Mouse (Mus musculus) MEL (cell line): Measurements from ENCODE around the gene Myl6b.

Experiments
- CHD2 ChIP-seq: IDR thresholded peaks from 2 replicates; pipeline ENCODE4 v1.6.1; 2011; ENCODE audit warnings: low read length, improper control_type of control experiment
- HCFC1 ChIP-seq: IDR thresholded peaks from 2 replicates; pipeline ENCODE4 v1.6.1; 2012; ENCODE audit warnings: low read depth, mild to moderate bottlenecking, inconsistent platforms, low read length, improper control_type of control experiment, moderate library complexity
- MYC ChIP-seq: IDR thresholded peaks from 2 replicates; pipeline ENCODE4 v1.6.1; 2011; ENCODE audit warnings: low read depth, mild to moderate bottlenecking, low read length, improper control_type of control experiment, moderate library complexity
- POLR2A ChIP-seq, 2 experiments: IDR thresholded peaks; 2 replicates each; pipeline ENCODE4 v1.6.1; 2011 to 2012; ENCODE audit warnings: low read length in 2 of 2, mild to moderate bottlenecking in 2 of 2, control low read depth in 1 of 2, improper control_type of control experiment in 1 of 2, low read depth in 1 of 2, moderate library complexity in 1 of 2; ENCODE audit not compliant: control insufficient read depth in 1 of 2, insufficient read depth in 1 of 2, poor library complexity in 1 of 2
- POLR2AphosphoS5 ChIP-seq: IDR thresholded peaks from 2 replicates; pipeline ENCODE4 v1.6.1; 2012; ENCODE audit warnings: low read depth, borderline replicate concordance, mild to moderate bottlenecking, inconsistent platforms, low read length, moderate library complexity, mixed read lengths
- ZC3H11A ChIP-seq: IDR thresholded peaks from 2 replicates; pipeline ENCODE4 v1.6.1; 2012; ENCODE audit warnings: low read depth, mild to moderate bottlenecking, inconsistent platforms, low read length, improper control_type of control experiment

GRCm38 (mm10) chr10:128486370-128486769 lies 12.1 kb downstream of the Myl6b start:
- no peak for TF ChIP-seq POLR2AphosphoS5
- TF ChIP-seq POLR2A (IDR thresholded peaks at IDR 0.05; ENCODE audit: control insufficient read depth in 1 of 2, insufficient read depth in 1 of 2, low read depth in 1 of 2, low read length in 2 of 2, poor library complexity in 1 of 2) = no peak
- no peak for TF ChIP-seq MYC
- TF ChIP-seq CHD2 = no peak
- TF ChIP-seq HCFC1 = no peak
- TF ChIP-seq ZC3H11A = no peak
